Mouse (Mus musculus): Measurements from ENCODE around the gene Cmklr1.

GRCm38 (mm10) chr5:113637631-113638030, 12.6 kb downstream of the Cmklr1 start:
- TF ChIP-seq POLR2A (IDR thresholded peaks at IDR 0.05; ENCODE audit: borderline replicate concordance, insufficient read depth, low read length) (no peak), CTCF (IDR thresholded peaks at IDR 0.05; ENCODE audit: borderline replicate concordance, insufficient read depth, low read depth, low read length) (no peak)
